Comparison of ENCODE assay signal across 8 mouse cellular contexts in genomic region chr5:25086234-25086633, GRCm38 (mm10). TPM values are rescaled to one million over a fixed set of nuclear protein-coding genes. Genes with fewer than 3 reads are reported as not detected.
A peak's percentile ranks its signal among the peaks of the same experiment; 100 is the strongest.
DNase-seq lines count a peak whose midpoint lies in the region; ATAC-seq and TF ChIP-seq lines count a peak whose summit lies in the region.

No protein-coding gene starts in this region.

- H3K9ac ChIP-seq in limb, embryonic 14.5 days (ENCODE audit: low read depth, low read length, severe bottlenecking): no peak overlapping the region

- no peaks in the 10 kb centered on the region for H3K36me3 ChIP-seq in limb, embryonic 14.5 days (ENCODE audit: control insufficient read depth, insufficient read depth, low read length)
- no peaks in the 10 kb centered on the region for H3K36me3 ChIP-seq in limb, embryonic 10.5 days
- H3K36me3 ChIP-seq in thymus, adult 2 months (ENCODE audit: control insufficient read depth, insufficient read depth, low read length): no peaks in the 10 kb centered on the region

- no peak overlapping the region for H3K4me2 ChIP-seq in limb, embryonic 14.5 days (replicated peaks; ENCODE audit: low read depth, low read length, severe bottlenecking)

- no peaks in the 10 kb centered on the region for H3K9me3 ChIP-seq in limb, embryonic 14.5 days (ENCODE audit: control insufficient read depth, low read length)
- no peaks in the 10 kb centered on the region for H3K9me3 ChIP-seq in limb, embryonic 10.5 days (replicated peaks)

- DNase-seq in limb, embryonic 14.5 days (ENCODE audit: low spot score): peak; percentile 50
- no peak for DNase-seq in limb, embryonic 10.5 days (ENCODE audit: low spot score)
- DNase-seq in adrenal gland, postnatal 25 days: peak; percentile 76
- DNase-seq in frontal cortex, postnatal 25 days (ENCODE audit: low spot score in 2 of 2): peak; percentile 55 to 56
- DNase-seq in kidney, postnatal 10 days: peak; percentile 68
- peak; percentile 83 to 86 for DNase-seq in lung, postnatal 4 days
- no peak for DNase-seq in thymus, adult 2 months
- no peak for DNase-seq in spleen, postnatal 14 days (ENCODE audit: low spot score in 2 of 2)

- no peak overlapping the region for H3K4me3 ChIP-seq in limb, embryonic 14.5 days (replicated peaks; ENCODE audit: low read length)
- no peak overlapping the region for H3K4me3 ChIP-seq in limb, embryonic 10.5 days
- H3K4me3 ChIP-seq in thymus, adult 2 months (ENCODE audit: control insufficient read depth, insufficient read depth, low read length): no peak overlapping the region

- TF ChIP-seq CTCF in thymus, adult 2 months (IDR thresholded peaks at IDR 0.05; ENCODE audit: borderline replicate concordance, control insufficient read depth, extremely low read depth, insufficient read depth, low read length, poor library complexity): no peak

- TF ChIP-seq POLR2A in limb, embryonic 14.5 days (IDR thresholded peaks at IDR 0.05; ENCODE audit: borderline replicate concordance, extremely low read depth, insufficient read depth, insufficient read length): no peak
- TF ChIP-seq POLR2A in thymus, adult 2 months (IDR thresholded peaks at IDR 0.05; ENCODE audit: control insufficient read depth, extremely low read depth, insufficient read depth, low read length, poor library complexity): no peak

- H3K27ac ChIP-seq in limb, embryonic 14.5 days (replicated peaks; ENCODE audit: low read depth, low read length): no peak overlapping the region
- H3K27ac ChIP-seq in limb, embryonic 10.5 days: no peak overlapping the region
- no peak overlapping the region for H3K27ac ChIP-seq in thymus, adult 2 months (ENCODE audit: control insufficient read depth, insufficient read depth, low read length)

- H3K4me1 ChIP-seq in limb, embryonic 14.5 days (ENCODE audit: control insufficient read depth, insufficient read depth, low read length): peaks cover 7% of the 10 kb centered on the region; the same call in 1 of the 2 replicates
- no peaks in the 10 kb centered on the region for H3K4me1 ChIP-seq in limb, embryonic 10.5 days
- peaks cover 9% of the 10 kb centered on the region for H3K4me1 ChIP-seq in thymus, adult 2 months (replicated peaks; ENCODE audit: control insufficient read depth, insufficient read depth, low read length)

- 55% methylated on average over 4 of the region's 4 CpGs for WGBS in limb, embryonic 14.5 days
- WGBS in limb, embryonic 10.5 days: 82% methylated on average over 4 of the region's 4 CpGs
- WGBS in thymus, adult 2 months: 96% methylated on average over 4 of the region's 4 CpGs

- H3K27me3 ChIP-seq in limb, embryonic 14.5 days (ENCODE audit: control insufficient read depth, insufficient read depth, low read length): no peaks in the 10 kb centered on the region
- no peaks in the 10 kb centered on the region for H3K27me3 ChIP-seq in limb, embryonic 10.5 days (ENCODE audit: low read depth, poor library complexity, severe bottlenecking)
- H3K27me3 ChIP-seq in thymus, adult 2 months (ENCODE audit: control insufficient read depth, insufficient read depth, low read length): no peaks in the 10 kb centered on the region

- ATAC-seq in limb, embryonic 14.5 days (ENCODE audit: low FRiP score, low read depth): no peak

RNA-seq across cellular contexts. Expression of gene Prkag2, which starts 14.2 kb away (rescaled TPM):
- 32.6 and 33.1 TPM in 2 replicates for polyA plus RNA-seq in limb, embryonic 14.5 days (2012; rRNA removed)
- polyA plus RNA-seq in limb, embryonic 14.5 days (2014; fragmentation: Nextera tagmentation; extraction: Ambion mirVana): 21.3 and 22.3 TPM in 2 replicates
- 33.3 and 35.1 TPM in 2 replicates for polyA plus RNA-seq in limb, embryonic 10.5 days (2016; fragmentation: Nextera tagmentation; extraction: Ambion mirVana)
- 32.5 and 34.8 TPM in 2 replicates for total RNA-seq in adrenal gland, postnatal 25 days (2021)
- polyA plus RNA-seq in thymus, adult 2 months (2012; rRNA removed): 21.4 and 23.5 TPM in 2 replicates

Comparison
In these comparisons a context has a peak if more than half of its experiments do, and no peak if none do; other contexts are left out.
1. DNase-seq: peak in limb, embryonic 14.5 days (single experiment), adrenal gland, postnatal 25 days (single experiment), frontal cortex, postnatal 25 days (2 of 2), kidney, postnatal 10 days (single experiment) and lung, postnatal 4 days (2 of 2); none in limb, embryonic 10.5 days (single experiment), thymus, adult 2 months (single experiment) and spleen, postnatal 14 days (0 of 2).